Mouse (Mus musculus): ENCODE measurements around the gene Dnah7b.
"Not testable (repeated sequence)": the region's sequence is repeated elsewhere in the genome, so short reads cannot be mapped to it uniquely, and the experiment has no call there.

Gene Dnah7b

GRCm38 (mm10) chr1:46325942-46326341 is 259.8 kb downstream of the Dnah7b start:
- not testable (repeated sequence) for DNase-seq

GRCm38 (mm10) chr1:46345301-46345700 is 279.2 kb downstream of the Dnah7b start:
- not testable (repeated sequence) for DNase-seq

- DNase-seq = not testable (repeated sequence)
These were observed 314.5 kb downstream of the Dnah7b start for GRCm38 (mm10) chr1:46380641-46381040.

GRCm38 (mm10) chr1:46394681-46395297 is 328.7 kb downstream of the Dnah7b start:
- not testable (repeated sequence) for DNase-seq

GRCm38 (mm10) chr1:46408324-46409115 is 342.4 kb downstream of the Dnah7b start:
- DNase-seq = no peak

GRCm38 (mm10) chr1:46414798-46415197 is 348.7 kb downstream of the Dnah7b start:
- DNase-seq = not testable (repeated sequence)

- not testable (repeated sequence) for DNase-seq
These were observed 350.8 kb downstream of the Dnah7b start for GRCm38 (mm10) chr1:46416946-46417345.

GRCm38 (mm10) chr1:46418966-46419365 is 352.9 kb downstream of the Dnah7b start:
- not testable (repeated sequence) for DNase-seq

All from cerebellum, postnatal 36 days (tissue).